8 mouse cellular contexts compared by ENCODE assay signal in genomic region chr6:91472868-91473804, GRCm38 (mm10). TPM values are rescaled to one million over a fixed set of nuclear protein-coding genes. Genes with fewer than 3 reads are reported as not detected.
DNase-seq lines count a peak whose midpoint lies in the region; ATAC-seq and TF ChIP-seq lines count a peak whose summit lies in the region.

Chchd4 (minus strand) TSS chr6:91473546.
Tmem43 (plus strand) TSS chr6:91473703.

- TF ChIP-seq POLR2A in ES-Bruce4 (IDR thresholded peaks at IDR 0.05; ENCODE audit: insufficient read depth, low read length): peak; percentile 28

- H3K36me3 ChIP-seq in ES-Bruce4 (ENCODE audit: control insufficient read depth, insufficient read depth, low read length, poor library complexity, severe bottlenecking): no peaks in the 10 kb centered on the region; the same call in none of the 2 replicates
- H3K36me3 ChIP-seq in forebrain, embryonic 13.5 days (ENCODE audit: poor library complexity, severe bottlenecking): peaks cover 32% of the 10 kb centered on the region
- H3K36me3 ChIP-seq in liver, postnatal 0 days (replicated peaks; ENCODE audit: insufficient read depth, low read length): peaks cover 11% of the 10 kb centered on the region
- H3K36me3 ChIP-seq in neural tube, embryonic 14.5 days (ENCODE audit: control insufficient read depth, insufficient read depth, low read length): peaks cover 4% of the 10 kb centered on the region; the same call in 1 of the 2 replicates

- peak within 1 kb of the TSS; percentile 10; the same call in 1 of the 2 replicates for H3K27ac ChIP-seq in ES-Bruce4 (ENCODE audit: insufficient read depth, low read length)
- H3K27ac ChIP-seq in forebrain, embryonic 13.5 days: peak within 1 kb of the TSS; percentile 51
- peak within 1 kb of the TSS; percentile 90 for H3K27ac ChIP-seq in liver, postnatal 0 days (ENCODE audit: low read depth)
- H3K27ac ChIP-seq in neural tube, embryonic 14.5 days (ENCODE audit: low read depth, low read length): peak within 1 kb of the TSS; percentile 55

- no peak for TF ChIP-seq CTCF in ES-Bruce4 (IDR thresholded peaks at IDR 0.05; ENCODE audit: low read depth, low read length)
- TF ChIP-seq CTCF in liver, postnatal 0 days (IDR thresholded peaks at IDR 0.05; ENCODE audit: low read depth): no peak

- intact Hi-C loops in heart, postnatal 10 days (cut with DNase I): no loop called here

- peak within 1 kb of the TSS; percentile 86 for H3K9ac ChIP-seq in ES-Bruce4 (ENCODE audit: low read depth, poor library complexity, severe bottlenecking)
- H3K9ac ChIP-seq in forebrain, embryonic 13.5 days: peak within 1 kb of the TSS; percentile 81
- H3K9ac ChIP-seq in liver, postnatal 0 days (replicated peaks): peak within 1 kb of the TSS; percentile 88
- H3K9ac ChIP-seq in neural tube, embryonic 14.5 days (replicated peaks; ENCODE audit: low read depth, low read length): peak within 1 kb of the TSS; percentile 78

- peak within 1 kb of the TSS; percentile 86 for H3K4me2 ChIP-seq in forebrain, embryonic 13.5 days
- peak within 1 kb of the TSS; percentile 99 for H3K4me2 ChIP-seq in liver, postnatal 0 days (ENCODE audit: low read depth, low read length)
- peak within 1 kb of the TSS; percentile 81 for H3K4me2 ChIP-seq in neural tube, embryonic 14.5 days (ENCODE audit: low read depth, low read length)

- TF ChIP-seq EP300 in ES-Bruce4 (IDR thresholded peaks at IDR 0.05; ENCODE audit: insufficient read depth, low read depth, low read length): no peak
- no peak for TF ChIP-seq EP300 in liver, postnatal 0 days (IDR thresholded peaks at IDR 0.05; ENCODE audit: low read depth)

- under 1% methylated on average over 74 of the region's 74 CpGs for WGBS in forebrain, embryonic 13.5 days
- WGBS in large intestine, adult 2 months: under 1% methylated on average over 74 of the region's 74 CpGs
- WGBS in liver, postnatal 0 days (ENCODE audit: insufficient replicate concordance): under 1% methylated on average over 74 of the region's 74 CpGs
- under 1% methylated on average over 68 of the region's 74 CpGs for WGBS in neural tube, embryonic 14.5 days

- peak; percentile 92 for ATAC-seq in cerebellum, adult (ENCODE audit: insufficient number of reproducible peaks, low FRiP score, low TSS enrichment)
- ATAC-seq in forebrain, embryonic 13.5 days: peak; percentile 96
- ATAC-seq in liver, postnatal 0 days: peak; percentile 97
- peak; percentile 96 for ATAC-seq in neural tube, embryonic 14.5 days (ENCODE audit: low read depth)

- H3K27me3 ChIP-seq in ES-Bruce4 (ENCODE audit: control insufficient read depth, insufficient read depth, low read length, poor library complexity, severe bottlenecking): no peaks in the 10 kb centered on the region
- H3K27me3 ChIP-seq in forebrain, embryonic 13.5 days: no peaks in the 10 kb centered on the region
- no peaks in the 10 kb centered on the region for H3K27me3 ChIP-seq in liver, postnatal 0 days (ENCODE audit: insufficient read depth, low read length)
- H3K27me3 ChIP-seq in neural tube, embryonic 14.5 days (ENCODE audit: control insufficient read depth, insufficient read depth, low read length): no peaks in the 10 kb centered on the region

- H3K4me3 ChIP-seq in ES-Bruce4 (ENCODE audit: low read depth, low read length): peak within 1 kb of the TSS; percentile 78
- peak within 1 kb of the TSS; percentile 82 for H3K4me3 ChIP-seq in forebrain, embryonic 13.5 days
- peak within 1 kb of the TSS; percentile 82 for H3K4me3 ChIP-seq in liver, postnatal 0 days (ENCODE audit: low read depth, low read length)
- H3K4me3 ChIP-seq in neural tube, embryonic 14.5 days (ENCODE audit: low read depth, low read length): peak within 1 kb of the TSS; percentile 82

- DNase-seq in heart, postnatal 10 days: peak; percentile 100
- DNase-seq in large intestine, adult 2 months (ENCODE audit: low read depth, low spot score): peak; percentile 100
- peak; percentile 98 for DNase-seq in liver, postnatal 0 days
- peak; percentile 97 for DNase-seq in testis, postnatal 10 days (ENCODE audit: low spot score)

- peaks cover 7% of the 10 kb centered on the region for H3K4me1 ChIP-seq in ES-Bruce4 (ENCODE audit: control insufficient read depth, insufficient read depth, low read length)
- H3K4me1 ChIP-seq in forebrain, embryonic 13.5 days: peaks cover 33% of the 10 kb centered on the region
- peaks cover 22% of the 10 kb centered on the region for H3K4me1 ChIP-seq in liver, postnatal 0 days (ENCODE audit: insufficient read depth)
- peaks cover 17% of the 10 kb centered on the region for H3K4me1 ChIP-seq in neural tube, embryonic 14.5 days (ENCODE audit: control insufficient read depth, insufficient read depth, low read length)

- no peaks in the 10 kb centered on the region for H3K9me3 ChIP-seq in ES-Bruce4 (replicated peaks; ENCODE audit: control insufficient read depth, insufficient read depth, low read length, poor library complexity, severe bottlenecking)
- H3K9me3 ChIP-seq in forebrain, embryonic 13.5 days (replicated peaks): no peaks in the 10 kb centered on the region
- H3K9me3 ChIP-seq in liver, postnatal 0 days (ENCODE audit: low read length): no peaks in the 10 kb centered on the region
- no peaks in the 10 kb centered on the region for H3K9me3 ChIP-seq in neural tube, embryonic 14.5 days (ENCODE audit: control insufficient read depth, low read length)

RNA-seq across cellular contexts. Expression of gene Chchd4, which starts in this region (rescaled TPM):
- polyA plus RNA-seq in ES-Bruce4 (2011; ENCODE audit: insufficient read depth, insufficient read length, low read depth, missing spikeins): 24.6 and 27.4 TPM in 2 replicates
- polyA plus RNA-seq in forebrain, embryonic 13.5 days (2015; fragmentation: Nextera tagmentation; extraction: Ambion mirVana): 27.3 and 30.7 TPM in 2 replicates
- 10 to 100 TPM; 16.9 to 17.4 TPM for total RNA-seq in heart, postnatal 10 days (2021)
- polyA plus RNA-seq in large intestine, adult 2 months (2012; rRNA removed): 9.0 and 10.3 TPM in 2 replicates
- 10.7 and 11.3 TPM in 2 replicates for polyA plus RNA-seq in liver, postnatal 0 days (2015; fragmentation: Nextera tagmentation; extraction: Ambion mirVana)
- 40.6 and 45.1 TPM in 2 replicates for polyA plus RNA-seq in neural tube, embryonic 14.5 days (2014; fragmentation: Nextera tagmentation; extraction: Ambion mirVana)

RNA-seq across cellular contexts. Expression of gene Tmem43, which starts in this region (rescaled TPM):
- 49.2 and 55.3 TPM in 2 replicates for polyA plus RNA-seq in ES-Bruce4 (2011; ENCODE audit: insufficient read depth, insufficient read length, low read depth, missing spikeins)
- 48.3 and 56.8 TPM in 2 replicates for polyA plus RNA-seq in forebrain, embryonic 13.5 days (2015; fragmentation: Nextera tagmentation; extraction: Ambion mirVana)
- total RNA-seq in heart, postnatal 10 days (2021): 10 to 100 TPM; 27.0 to 28.4 TPM
- 24.2 and 40.7 TPM in 2 replicates for polyA plus RNA-seq in large intestine, adult 2 months (2012; rRNA removed)
- 6.9 and 8.1 TPM in 2 replicates for polyA plus RNA-seq in liver, postnatal 0 days (2015; fragmentation: Nextera tagmentation; extraction: Ambion mirVana)
- 37.6 and 43.6 TPM in 2 replicates for polyA plus RNA-seq in neural tube, embryonic 14.5 days (2014; fragmentation: Nextera tagmentation; extraction: Ambion mirVana)

Comparison
In these comparisons a context has a peak if more than half of its experiments do, and no peak if none do; other contexts are left out.
1. Peak in every context shown above with its lines: DNase-seq, ATAC-seq, H3K4me3 ChIP-seq and H3K27ac ChIP-seq.
2. H3K27ac ChIP-seq: peak in every context shown above with its lines; median percentile 90 in liver, postnatal 0 days; 55 in neural tube, embryonic 14.5 days; 51 in forebrain, embryonic 13.5 days; 10 in ES-Bruce4.